Mouse (Mus musculus): ENCODE results near the gene Vps26a. TPM values are rescaled to one million over a fixed set of nuclear protein-coding genes. Genes with fewer than 3 reads are reported as not detected.

The Vps26a gene
- polyA plus RNA-seq, 1 experiment from 2014 or later, result 83.0 TPM

- no peak for ATAC-seq
These were observed 74.9 kb downstream of the Vps26a start for GRCm38 (mm10) chr10:62411431-62412410.

DNA sequence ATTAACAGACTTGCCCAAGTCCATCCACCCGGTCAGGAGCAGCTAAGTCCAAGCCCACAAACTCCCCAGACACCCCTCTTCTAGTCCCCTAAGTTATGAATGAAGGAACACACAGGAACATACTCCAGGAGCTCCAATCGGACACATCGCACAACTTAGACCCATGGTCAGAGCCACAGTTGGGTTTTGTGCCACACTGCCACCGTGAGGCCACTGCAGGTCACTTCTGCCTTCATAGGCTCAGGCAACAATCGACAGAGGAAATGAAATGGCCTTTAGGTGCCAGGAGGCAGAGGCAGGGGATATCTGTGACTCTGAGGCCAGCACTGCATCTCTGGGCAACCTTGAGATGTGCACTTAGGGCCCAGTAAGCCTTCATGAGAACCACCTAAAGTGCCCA is 75.7 kb downstream of the Vps26a start:
- Histone ChIP-seq H3K27ac (no peak overlapping the region), H3K9ac (no peak overlapping the region), H3K36me3 (ENCODE audit: poor library complexity, severe bottlenecking) (no peaks in the 10 kb centered on the region), H3K4me3 (no peak overlapping the region), H3K27me3 (no peaks in the 10 kb centered on the region), H3K4me2 (no peak overlapping the region), H3K9me3 (replicated peaks) (no peaks in the 10 kb centered on the region), H3K4me1 (no peaks in the 10 kb centered on the region)
- peak; percentile 59; the same call in 1 of the 2 replicates for ATAC-seq
- WGBS, result 6% methylated on average over 5 of the region's 5 CpGs

More at GRCm38 (mm10) chr10:62411431-62412410, 74.9 kb downstream of the Vps26a start:
- Histone ChIP-seq H3K4me2 (no peak overlapping the region), H3K36me3 (ENCODE audit: poor library complexity, severe bottlenecking) (no peaks in the 10 kb centered on the region), H3K4me1 (no peaks in the 10 kb centered on the region), H3K4me3 (no peak overlapping the region), H3K9ac (no peak overlapping the region), H3K27me3 (no peaks in the 10 kb centered on the region), H3K27ac (no peak overlapping the region), H3K9me3 (replicated peaks) (no peaks in the 10 kb centered on the region)
- 68% methylated on average over 19 of the region's 19 CpGs for WGBS

Other genes starting within 250 kb of the Vps26a start
- gene Tacr2, start 234.4 kb downstream of the Vps26a start, polyA plus RNA-seq (2015; fragmentation: Nextera tagmentation; extraction: Ambion mirVana), result not detected in 2 replicates
- 39.5 and 46.8 TPM in 2 replicates for gene Hk1, start 106.9 kb downstream of the Vps26a start, polyA plus RNA-seq (2015; fragmentation: Nextera tagmentation; extraction: Ambion mirVana)
- 0.24 and 0.34 TPM in 2 replicates for gene Hkdc1, start 64.3 kb downstream of the Vps26a start, polyA plus RNA-seq (2015; fragmentation: Nextera tagmentation; extraction: Ambion mirVana)
- gene 4930507D05Rik, start 37.3 kb downstream of the Vps26a start, polyA plus RNA-seq (2015; fragmentation: Nextera tagmentation; extraction: Ambion mirVana), result 0.70 and 0.94 TPM in 2 replicates
- 24.2 and 25.5 TPM in 2 replicates for gene Supv3l1, start 37.1 kb downstream of the Vps26a start, polyA plus RNA-seq (2015; fragmentation: Nextera tagmentation; extraction: Ambion mirVana)
- 5.9 and 6.0 TPM in 2 replicates for gene Srgn, start 40.6 kb upstream of the Vps26a start, polyA plus RNA-seq (2015; fragmentation: Nextera tagmentation; extraction: Ambion mirVana)
- gene Kif1bp, start 91.7 kb upstream of the Vps26a start, polyA plus RNA-seq (2015; fragmentation: Nextera tagmentation; extraction: Ambion mirVana), result 52.1 and 54.5 TPM in 2 replicates
- gene Ddx21, start 115.5 kb upstream of the Vps26a start, polyA plus RNA-seq (2015; fragmentation: Nextera tagmentation; extraction: Ambion mirVana), result 23.8 and 24.5 TPM in 2 replicates
- gene Ddx50, start 164.4 kb upstream of the Vps26a start, polyA plus RNA-seq (2015; fragmentation: Nextera tagmentation; extraction: Ambion mirVana), result 107 and 116 TPM in 2 replicates
- gene Stox1, start 239.3 kb upstream of the Vps26a start, polyA plus RNA-seq (2015; fragmentation: Nextera tagmentation; extraction: Ambion mirVana), result 2.5 and 3.2 TPM in 2 replicates